Mouse (Mus musculus): ENCODE results near the gene Ctsh. TPM values are rescaled to one million over a fixed set of nuclear protein-coding genes. Genes with fewer than 3 reads are reported as not detected.
"Not testable (repeated sequence)": the region's sequence is repeated elsewhere in the genome, so short reads cannot be mapped to it uniquely, and the experiment has no call there.

Gene Ctsh
- polyA plus RNA-seq, 1 experiment from 2014 or later = 145 TPM

DNA sequence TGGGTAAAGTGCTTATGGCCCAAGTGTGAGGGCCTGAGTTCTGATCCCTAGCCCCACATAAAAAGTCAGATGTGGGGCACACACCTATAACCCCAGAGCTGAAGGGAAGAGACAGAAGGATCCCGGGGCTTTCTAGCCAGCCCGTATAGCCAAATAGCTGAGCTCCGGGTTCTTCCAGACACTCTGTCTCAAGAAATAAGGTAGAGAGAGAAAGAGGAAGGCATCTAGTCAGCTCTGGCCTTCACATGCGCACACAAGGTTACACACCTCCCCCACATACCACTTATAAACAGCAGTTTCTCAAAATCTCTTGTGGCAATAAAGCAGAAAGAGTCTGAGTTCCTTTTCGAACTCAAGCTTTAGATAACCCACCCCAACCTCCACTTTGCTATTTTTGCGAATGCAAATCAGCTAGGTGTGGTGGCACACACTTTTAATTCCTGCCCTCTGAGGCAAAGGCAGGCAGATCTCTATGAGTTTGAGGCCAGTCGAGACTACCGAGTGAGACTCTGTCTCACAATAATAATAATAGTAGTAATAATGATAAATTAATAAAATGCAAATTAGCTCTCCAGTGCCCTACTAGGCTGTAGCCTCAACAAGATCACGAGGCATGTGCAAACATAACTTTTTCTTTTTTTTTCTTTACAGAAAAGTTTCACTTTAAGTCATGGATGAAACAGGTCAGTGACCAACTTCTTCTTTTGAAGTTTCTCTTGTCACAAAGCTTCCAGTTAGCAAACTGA, 6.0 kb downstream of the Ctsh start:
- TF ChIP-seq EP300 (optimal IDR thresholded peaks at IDR 0.05) (no peak), CTCF (IDR thresholded peaks at IDR 0.05; ENCODE audit: low read depth) (no peak)
- Histone ChIP-seq H3K4me3 (ENCODE audit: low read depth, low read length) (no peak overlapping the region), H3K27me3 (ENCODE audit: control insufficient read depth, insufficient read depth, low read length) (no peaks in the 10 kb centered on the region), H3K4me1 (replicated peaks; ENCODE audit: control insufficient read depth, insufficient read depth) (no peaks in the 10 kb centered on the region), H3K9ac (ENCODE audit: low read length) (no peak overlapping the region), H3K4me2 (replicated peaks; ENCODE audit: low read depth) (no peak overlapping the region), H3K36me3 (ENCODE audit: control insufficient read depth, insufficient read depth, low read length) (no peaks in the 10 kb centered on the region), H3K27ac (replicated peaks) (no peak overlapping the region), H3K9me3 (ENCODE audit: control insufficient read depth, low read length) (no peaks in the 10 kb centered on the region)
- WGBS = 71% methylated on average over 9 of the region's 9 CpGs
- no peak for DNase-seq (ENCODE audit: low spot score)
- ATAC-seq (ENCODE audit: low FRiP score, low TSS enrichment) = no peak

DNA sequence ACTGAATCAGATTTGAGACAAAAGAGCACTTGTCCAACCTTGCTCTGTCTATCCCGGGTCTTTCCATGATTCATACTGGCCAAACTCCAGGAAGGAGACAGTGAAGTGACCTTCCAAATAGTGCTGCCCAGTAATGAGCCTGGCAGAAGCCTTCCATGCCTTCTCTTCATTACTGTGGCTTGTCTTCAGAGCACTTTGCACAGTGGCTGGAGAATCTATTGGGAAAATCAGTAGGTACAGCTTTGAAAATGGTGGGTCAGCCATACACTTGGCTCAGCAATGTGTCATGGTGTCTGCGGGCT, 6.6 kb downstream of the Ctsh start:
- Histone ChIP-seq H3K4me2 (replicated peaks; ENCODE audit: low read depth) (no peak overlapping the region), H3K36me3 (ENCODE audit: control insufficient read depth, insufficient read depth, low read length) (no peaks in the 10 kb centered on the region), H3K4me3 (ENCODE audit: low read depth, low read length) (no peak overlapping the region), H3K9me3 (ENCODE audit: control insufficient read depth, low read length) (no peaks in the 10 kb centered on the region), H3K9ac (ENCODE audit: low read length) (no peak overlapping the region), H3K27ac (replicated peaks) (no peak overlapping the region), H3K4me1 (replicated peaks; ENCODE audit: control insufficient read depth, insufficient read depth) (no peaks in the 10 kb centered on the region), H3K27me3 (ENCODE audit: control insufficient read depth, insufficient read depth, low read length) (no peaks in the 10 kb centered on the region)
- WGBS = 69% methylated on average over 2 of the region's 2 CpGs
- TF ChIP-seq CTCF (IDR thresholded peaks at IDR 0.05; ENCODE audit: low read depth) = no peak
- no peak for TF ChIP-seq EP300 (optimal IDR thresholded peaks at IDR 0.05)
- DNase-seq (ENCODE audit: low spot score) (no peak), ATAC-seq (ENCODE audit: low FRiP score, low TSS enrichment) (no peak)

DNA sequence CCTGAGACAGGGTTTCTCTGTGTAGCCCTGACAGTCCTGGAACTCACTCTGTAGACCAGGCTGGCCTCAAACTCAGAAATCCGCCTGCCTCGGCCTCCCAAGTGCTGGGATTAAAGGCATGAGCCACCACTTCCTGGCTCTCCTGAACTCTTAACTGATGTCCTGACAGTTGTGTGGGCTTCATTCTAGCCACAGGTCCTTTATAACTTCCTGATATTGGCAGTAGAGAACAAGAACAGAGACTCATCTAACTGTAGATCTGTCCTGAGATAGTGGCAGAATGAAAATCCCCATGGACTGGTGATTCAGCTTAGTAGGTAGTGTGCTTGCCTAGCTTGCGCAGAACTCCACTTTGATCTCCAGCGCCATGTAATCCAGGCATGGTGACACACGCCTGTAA, 7.0 kb downstream of the Ctsh start:
- ATAC-seq (ENCODE audit: low FRiP score, low TSS enrichment); H3K36me3 ChIP-seq (ENCODE audit: control insufficient read depth, insufficient read depth, low read length); DNase-seq (ENCODE audit: low spot score); H3K9me3 ChIP-seq (ENCODE audit: control insufficient read depth, low read length); H3K4me3 ChIP-seq (ENCODE audit: low read depth, low read length); H3K9ac ChIP-seq (ENCODE audit: low read length); H3K27ac ChIP-seq (replicated peaks); H3K4me1 ChIP-seq (replicated peaks; ENCODE audit: control insufficient read depth, insufficient read depth); H3K27me3 ChIP-seq (ENCODE audit: control insufficient read depth, insufficient read depth, low read length); H3K4me2 ChIP-seq (replicated peaks; ENCODE audit: low read depth): not testable (repeated sequence)
- WGBS = 86% methylated on average over 5 of the region's 5 CpGs

DNA sequence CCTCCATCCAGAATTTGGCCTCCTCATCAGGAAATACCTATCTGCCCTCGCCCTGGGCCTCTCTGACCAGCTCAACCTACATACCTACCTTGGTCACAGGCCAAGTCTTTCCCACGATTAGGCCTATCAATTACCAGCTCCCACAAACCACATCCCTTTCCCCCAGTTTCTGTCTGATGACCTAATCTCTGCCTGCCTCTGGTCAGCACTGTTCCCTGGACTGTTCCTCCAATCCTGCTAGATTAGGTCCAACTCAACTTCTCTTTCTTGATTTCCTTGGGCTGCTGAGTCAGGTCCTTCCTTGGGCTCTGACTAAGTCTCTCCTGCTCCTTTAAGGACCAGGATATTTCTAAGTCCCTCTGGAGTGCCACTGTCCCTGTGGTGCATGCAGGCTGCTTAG, 13.4 kb downstream of the Ctsh start:
- TF ChIP-seq CTCF (IDR thresholded peaks at IDR 0.05; ENCODE audit: low read depth) = no peak
- no peak for TF ChIP-seq EP300 (optimal IDR thresholded peaks at IDR 0.05)
- peak; percentile 76 for ATAC-seq (ENCODE audit: low FRiP score, low TSS enrichment)
- H3K4me1 ChIP-seq (replicated peaks; ENCODE audit: control insufficient read depth, insufficient read depth) = 0 out of 2 replicates have a peak, but pooled peaks cover 2% of the 10 kb centered on the region

DNA sequence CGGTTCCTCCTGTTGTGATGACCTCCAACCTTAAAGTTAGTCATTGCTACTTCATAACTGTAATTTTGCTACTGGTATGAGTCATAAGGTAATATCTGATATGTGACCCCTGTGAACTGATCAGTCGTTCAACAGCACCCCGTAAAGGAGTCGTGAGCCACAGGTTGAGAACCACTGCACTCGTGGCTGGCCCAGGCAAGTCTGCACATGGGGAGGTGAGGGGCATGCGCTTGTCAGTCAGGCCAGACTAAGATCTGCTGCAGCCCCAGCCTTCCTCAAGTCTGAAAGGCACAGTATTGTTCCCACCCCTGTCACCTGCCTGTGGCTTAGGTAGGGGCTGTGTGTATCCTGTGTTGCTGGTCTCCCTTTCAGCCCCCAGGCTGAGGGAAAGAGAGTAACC, 14.8 kb downstream of the Ctsh start:
- Histone ChIP-seq H3K36me3 (ENCODE audit: control insufficient read depth, insufficient read depth, low read length) (no peaks in the 10 kb centered on the region), H3K27me3 (ENCODE audit: control insufficient read depth, insufficient read depth, low read length) (no peaks in the 10 kb centered on the region), H3K4me2 (replicated peaks; ENCODE audit: low read depth) (no peak overlapping the region), H3K9me3 (ENCODE audit: control insufficient read depth, low read length) (no peaks in the 10 kb centered on the region), H3K9ac (ENCODE audit: low read length) (no peak overlapping the region), H3K4me1 (replicated peaks; ENCODE audit: control insufficient read depth, insufficient read depth) (0 out of 2 replicates have a peak, but pooled peaks cover 2% of the 10 kb centered on the region), H3K27ac (replicated peaks) (peak overlapping the region; percentile 65), H3K4me3 (ENCODE audit: low read depth, low read length) (no peak overlapping the region)
- DNase-seq (ENCODE audit: low spot score) (no peak), ATAC-seq (ENCODE audit: low FRiP score, low TSS enrichment) (no peak)
- 70% methylated on average over 6 of the region's 6 CpGs for WGBS
- TF ChIP-seq EP300 (optimal IDR thresholded peaks at IDR 0.05) (no peak), CTCF (IDR thresholded peaks at IDR 0.05; ENCODE audit: low read depth) (no peak)

More for the DNA sequence above, 13.4 kb downstream of the Ctsh start:
- H3K27ac ChIP-seq (replicated peaks) = no peak overlapping the region
- H3K36me3 ChIP-seq (ENCODE audit: control insufficient read depth, insufficient read depth, low read length) = no peaks in the 10 kb centered on the region
- DNase-seq (ENCODE audit: low spot score) = peak; percentile 47
- H3K4me3 ChIP-seq (ENCODE audit: low read depth, low read length) = no peak overlapping the region
- no peak overlapping the region for H3K9ac ChIP-seq (ENCODE audit: low read length)
- no peaks in the 10 kb centered on the region for H3K27me3 ChIP-seq (ENCODE audit: control insufficient read depth, insufficient read depth, low read length)
- no peaks in the 10 kb centered on the region for H3K9me3 ChIP-seq (ENCODE audit: control insufficient read depth, low read length)
- H3K4me2 ChIP-seq (replicated peaks; ENCODE audit: low read depth) = no peak overlapping the region
- 52% methylated on average over 2 of the region's 2 CpGs for WGBS

DNA sequence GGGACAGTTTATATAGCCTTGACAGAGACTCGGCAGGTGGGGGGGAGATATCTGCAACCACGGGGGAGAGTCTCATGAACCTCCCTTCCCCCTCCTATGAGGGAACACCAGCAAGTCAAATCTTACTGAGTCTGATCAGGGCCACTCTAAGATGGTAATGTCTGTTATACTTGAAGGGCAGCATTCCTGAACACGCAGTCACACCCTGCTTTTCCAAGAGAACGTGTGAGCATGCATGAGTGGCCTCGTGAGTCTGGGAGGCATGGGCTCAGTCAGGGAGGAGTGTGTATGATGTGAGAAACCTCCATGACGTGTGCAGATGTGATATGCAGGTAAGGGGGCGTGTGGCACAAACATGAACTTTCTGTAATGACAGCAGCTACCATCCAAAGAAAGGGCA, 15.5 kb downstream of the Ctsh start:
- Histone ChIP-seq H3K4me3 (ENCODE audit: low read depth, low read length) (no peak overlapping the region), H3K9ac (ENCODE audit: low read length) (no peak overlapping the region), H3K27me3 (ENCODE audit: control insufficient read depth, insufficient read depth, low read length) (no peaks in the 10 kb centered on the region), H3K4me1 (replicated peaks; ENCODE audit: control insufficient read depth, insufficient read depth) (0 out of 2 replicates have a peak, but pooled peaks cover 2% of the 10 kb centered on the region), H3K27ac (replicated peaks) (peak overlapping the region; percentile 65), H3K9me3 (ENCODE audit: control insufficient read depth, low read length) (no peaks in the 10 kb centered on the region), H3K4me2 (replicated peaks; ENCODE audit: low read depth) (no peak overlapping the region), H3K36me3 (ENCODE audit: control insufficient read depth, insufficient read depth, low read length) (no peaks in the 10 kb centered on the region)
- peak; percentile 68 for DNase-seq (ENCODE audit: low spot score)
- peak; percentile 86 for ATAC-seq (ENCODE audit: low FRiP score, low TSS enrichment)
- TF ChIP-seq EP300 (optimal IDR thresholded peaks at IDR 0.05) (peak; percentile 75), CTCF (IDR thresholded peaks at IDR 0.05; ENCODE audit: low read depth) (no peak)
- WGBS = 53% methylated on average over 7 of the region's 7 CpGs
